Mouse (Mus musculus): Measurements from ENCODE around the gene Rpl36.
"Not testable (repeated sequence)": the region's sequence is repeated elsewhere in the genome, so short reads cannot be mapped to it uniquely, and the experiment has no call there.

Rpl36 gene

DNA sequence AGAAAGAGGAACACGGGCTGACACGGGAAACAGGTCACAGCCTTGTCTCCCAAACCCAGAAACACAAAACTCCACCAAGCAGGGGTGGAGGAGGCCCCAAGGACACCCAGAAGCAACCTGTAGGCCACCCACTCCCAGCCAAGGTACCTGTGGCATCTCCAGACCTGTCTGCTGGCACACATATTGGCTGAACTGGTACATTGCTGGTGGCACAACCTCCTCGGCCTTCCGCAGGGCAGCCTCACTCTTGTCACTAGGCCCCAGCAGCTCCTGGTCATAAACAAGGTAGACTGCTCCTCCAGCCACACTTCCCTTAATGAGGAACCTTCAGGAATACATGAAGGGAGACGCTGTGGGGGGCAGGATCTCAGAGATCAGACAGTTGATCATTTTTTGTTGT, 4.5 kb upstream of the Rpl36 start:
- no peak for DNase-seq (ENCODE audit: extremely low spot score)

DNA sequence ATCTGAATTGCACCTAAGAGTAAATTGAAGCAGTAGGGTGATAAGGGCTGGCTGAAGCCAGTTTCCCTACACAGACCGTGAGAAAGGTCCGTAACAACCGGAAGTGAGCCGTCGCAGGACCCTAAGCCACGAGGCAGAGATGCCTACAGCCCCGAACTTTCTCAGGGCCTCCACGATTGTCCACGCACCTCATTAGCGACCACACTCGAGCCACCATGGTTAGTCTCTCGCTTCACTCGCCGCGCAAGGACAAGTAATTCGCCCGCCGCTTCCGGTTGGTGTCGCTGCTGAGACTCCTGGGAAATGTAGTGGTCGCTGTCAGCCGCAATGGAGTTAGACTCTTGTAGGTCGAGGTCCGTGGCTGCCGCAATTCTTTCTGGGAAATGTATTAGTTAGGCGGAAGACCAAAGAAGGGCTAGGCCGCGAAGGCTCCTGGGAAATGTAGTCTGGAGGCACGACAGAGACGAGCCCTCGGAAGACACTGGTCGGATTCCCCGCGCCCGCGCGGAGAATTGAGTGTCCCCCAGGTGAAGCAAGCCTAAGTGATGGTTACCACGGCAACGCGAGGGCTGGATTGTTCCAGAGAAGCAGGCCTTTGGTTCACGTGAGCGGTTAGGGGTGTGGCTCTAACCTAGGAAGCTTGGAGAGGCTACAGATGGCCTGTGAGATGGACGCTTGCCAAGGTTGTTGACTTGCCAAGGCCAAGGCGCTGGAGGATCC, 3.6 kb upstream of the Rpl36 start, which contains the start of gene 2410015M20Rik:
Gene 2410015M20Rik (minus strand): TSS at position 320 of the 720 bp plus-strand sequence.
- peak; percentile 91 for DNase-seq (ENCODE audit: extremely low spot score)

DNA sequence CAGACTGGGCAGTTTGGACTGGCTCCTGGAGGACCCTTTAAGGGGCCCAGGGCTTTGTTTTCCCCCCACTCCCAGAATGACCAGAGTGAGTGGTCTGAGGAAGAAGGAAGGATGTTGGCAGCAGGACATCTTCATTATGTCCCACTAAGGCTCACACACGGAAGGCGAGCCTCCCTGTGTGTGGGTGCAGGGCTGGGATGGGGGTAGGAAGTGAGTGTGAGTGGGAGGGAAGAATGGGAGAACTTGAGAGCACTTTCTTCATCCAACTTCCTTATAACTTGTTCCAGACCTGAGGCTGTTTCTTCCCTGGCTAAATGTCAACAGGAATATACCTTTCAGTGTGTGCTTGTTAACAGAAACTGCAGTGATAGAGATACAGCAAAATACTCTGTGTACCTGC, 1.9 kb upstream of the Rpl36 start:
- no peak for DNase-seq (ENCODE audit: extremely low spot score)

DNA sequence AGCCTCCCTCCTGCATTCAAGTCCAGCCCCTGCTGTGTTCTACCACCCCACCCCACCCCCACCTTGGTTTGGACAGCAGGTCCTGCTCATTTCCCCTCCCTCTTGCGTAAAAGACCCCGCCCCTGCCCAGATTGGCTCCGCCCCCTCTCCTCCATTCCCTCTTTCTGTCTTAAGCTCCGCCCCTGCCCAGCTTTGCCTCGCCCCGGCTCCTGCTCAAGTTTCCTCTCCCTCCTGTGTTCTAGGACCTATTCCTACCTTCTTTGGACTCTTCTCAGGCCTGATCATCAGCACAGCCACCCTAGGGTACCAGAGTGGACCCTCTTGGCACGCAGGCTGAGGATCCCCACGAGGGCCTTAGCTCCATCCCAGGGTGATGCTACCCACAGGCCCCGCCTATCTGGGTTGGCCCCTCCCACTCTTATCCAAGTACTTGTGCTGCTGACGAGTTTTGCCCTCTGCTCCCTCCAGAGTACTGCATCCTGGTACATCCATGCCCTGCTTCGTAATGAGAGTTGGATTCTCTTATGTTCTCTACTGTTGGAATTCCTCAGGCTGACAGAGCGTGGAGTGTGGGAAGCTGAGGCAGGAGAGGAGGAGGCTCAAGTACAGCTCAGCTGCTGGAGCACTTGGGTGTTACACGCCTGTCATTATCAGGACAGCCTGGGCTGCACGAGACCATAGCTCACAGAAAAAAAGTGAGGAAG, 1.2 kb upstream of the Rpl36 start:
- DNase-seq (ENCODE audit: extremely low spot score), result peak; percentile 84

DNA sequence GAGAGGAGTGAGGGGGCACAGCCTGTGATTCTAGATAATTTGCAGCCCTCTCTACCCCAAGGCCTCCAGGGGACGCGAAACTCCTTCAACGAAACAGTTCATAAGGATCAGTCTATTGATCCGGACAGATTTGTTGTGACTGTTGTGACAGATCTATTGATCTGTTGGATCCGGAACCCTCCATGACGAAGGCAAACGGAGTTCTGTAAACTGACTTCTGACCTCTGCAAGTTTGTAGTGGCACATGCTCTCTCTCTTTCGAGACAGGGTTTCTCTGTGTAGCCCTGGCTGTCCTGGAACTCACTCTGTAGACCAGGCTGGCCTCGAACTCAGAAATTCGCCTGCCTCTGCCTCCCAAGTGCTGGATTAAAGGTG, 664 bp upstream of the Rpl36 start:
- DNase-seq (ENCODE audit: extremely low spot score), result not testable (repeated sequence)

DNA sequence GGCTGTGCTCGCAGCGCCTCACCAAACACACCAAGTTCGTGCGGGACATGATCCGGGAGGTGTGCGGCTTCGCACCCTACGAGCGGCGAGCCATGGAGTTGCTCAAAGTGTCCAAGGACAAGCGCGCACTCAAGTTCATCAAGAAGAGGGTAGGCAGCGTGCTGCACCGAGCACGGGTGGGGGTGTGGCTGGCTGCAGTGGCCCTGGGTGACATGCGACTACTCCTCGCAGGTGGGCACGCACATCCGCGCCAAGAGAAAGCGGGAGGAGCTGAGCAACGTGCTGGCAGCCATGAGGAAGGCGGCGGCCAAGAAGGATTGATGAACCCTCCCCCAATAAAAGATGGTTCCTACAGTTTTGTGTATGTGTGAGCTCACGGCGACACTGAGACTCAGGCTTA, 677 bp downstream of the Rpl36 start:
- not testable (repeated sequence) for DNase-seq (ENCODE audit: extremely low spot score)

DNA sequence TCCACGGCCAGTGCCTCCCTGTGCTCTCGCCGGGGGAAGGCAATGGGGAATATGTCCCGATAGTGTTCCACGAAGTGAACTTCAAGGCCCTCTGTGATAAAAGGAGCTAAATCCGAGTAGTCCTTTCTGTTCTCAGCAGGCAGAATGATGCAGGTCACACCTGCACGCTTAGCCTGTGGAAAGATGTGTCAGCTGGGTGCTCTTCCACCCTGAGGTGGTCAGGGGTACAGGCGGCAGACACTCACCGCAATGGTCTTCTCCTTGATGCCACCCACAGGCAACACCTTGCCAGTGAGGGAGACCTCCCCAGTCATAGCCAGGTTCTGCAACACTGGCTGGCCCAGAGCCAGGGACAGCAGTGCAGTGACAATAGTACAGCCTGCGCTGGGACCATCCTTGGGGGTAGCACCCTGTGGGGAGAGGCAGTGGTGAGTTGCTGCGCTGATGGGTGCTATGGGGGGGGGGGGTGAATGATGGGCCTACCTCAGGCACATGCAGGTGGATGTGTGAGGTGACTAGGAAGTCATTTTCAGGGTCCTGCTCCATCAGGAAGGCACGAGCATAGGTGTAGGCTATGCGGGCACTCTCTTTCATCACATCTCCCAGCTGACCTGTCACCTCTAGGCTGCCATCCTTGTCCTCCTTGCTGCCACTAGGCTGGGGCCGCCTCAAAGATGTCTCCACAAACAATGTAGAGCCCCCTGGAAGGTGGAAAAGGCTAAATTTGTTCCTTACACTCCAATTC, 1.3 kb downstream of the Rpl36 start:
- no peak for DNase-seq (ENCODE audit: extremely low spot score)

DNA sequence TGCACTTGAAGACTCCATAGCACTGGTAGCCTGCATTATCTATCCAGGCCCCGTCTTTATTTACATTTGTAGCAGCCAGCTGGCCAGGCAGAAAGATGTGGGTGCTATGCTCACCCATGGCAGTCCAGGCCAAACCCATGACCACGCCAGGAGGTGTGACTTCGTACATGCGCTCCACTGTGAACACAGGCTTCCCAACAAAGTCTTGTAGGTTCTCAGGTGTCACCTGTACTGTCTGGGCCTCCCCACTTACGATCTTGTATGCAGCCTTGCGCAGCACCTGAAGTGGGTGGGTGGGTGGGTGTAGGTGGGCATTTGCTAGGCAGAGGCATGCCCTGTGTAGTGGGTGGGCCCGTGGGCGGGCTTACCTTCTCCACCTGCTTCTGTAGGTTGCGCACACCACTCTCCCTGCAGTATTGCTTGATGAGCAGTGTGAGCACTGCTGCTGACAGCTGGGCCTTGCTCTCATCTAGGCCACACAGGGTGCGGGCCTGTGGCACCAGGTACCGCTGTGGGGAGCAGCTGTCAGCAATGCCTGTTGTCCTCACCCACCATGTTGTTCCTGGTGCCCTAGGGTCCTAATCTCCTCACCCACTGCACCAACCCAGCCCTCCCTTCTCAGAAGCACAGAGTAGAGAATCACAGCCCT, 2.0 kb downstream of the Rpl36 start:
- DNase-seq (ENCODE audit: extremely low spot score), result no peak

DNA sequence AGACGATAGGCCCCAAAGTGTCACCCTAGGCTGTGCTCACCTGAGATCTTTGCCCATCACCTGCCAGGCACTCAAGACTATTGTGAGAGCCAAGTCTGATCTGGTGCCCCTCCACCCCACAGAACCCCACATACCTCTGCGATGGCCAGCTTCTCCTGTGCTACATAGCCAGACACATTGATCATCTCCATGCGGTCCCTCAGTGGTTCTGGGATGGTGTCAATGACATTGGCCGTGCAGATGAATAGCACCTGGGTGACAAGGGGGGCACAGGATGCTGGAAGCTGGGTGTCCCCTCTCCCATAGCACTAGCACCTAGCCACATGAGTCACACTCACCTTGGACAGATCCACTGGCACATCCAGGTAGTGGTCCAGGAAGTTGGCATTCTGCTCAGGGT, 2.6 kb downstream of the Rpl36 start:
- DNase-seq (ENCODE audit: extremely low spot score), result no peak

DNA sequence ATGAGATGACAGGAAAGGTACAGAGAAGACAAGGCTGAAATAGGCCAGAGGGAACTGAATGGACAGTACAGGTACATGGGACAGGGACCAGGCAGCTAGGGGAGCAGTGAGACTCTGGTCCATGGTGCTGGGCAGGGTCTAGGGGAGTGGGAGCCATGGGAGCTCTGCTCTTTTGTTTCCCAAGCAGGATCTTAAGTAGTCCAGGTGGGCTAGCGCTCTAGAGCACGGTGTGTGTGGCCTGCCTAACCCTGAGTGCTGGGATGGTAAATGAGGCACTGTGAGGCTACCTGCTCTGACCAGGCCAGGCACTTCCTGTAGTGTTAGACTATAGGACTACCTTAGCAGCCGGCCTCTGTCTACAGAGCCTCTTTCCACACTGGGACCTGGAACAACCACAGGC, 3.5 kb downstream of the Rpl36 start:
- no peak for DNase-seq (ENCODE audit: extremely low spot score)

DNA sequence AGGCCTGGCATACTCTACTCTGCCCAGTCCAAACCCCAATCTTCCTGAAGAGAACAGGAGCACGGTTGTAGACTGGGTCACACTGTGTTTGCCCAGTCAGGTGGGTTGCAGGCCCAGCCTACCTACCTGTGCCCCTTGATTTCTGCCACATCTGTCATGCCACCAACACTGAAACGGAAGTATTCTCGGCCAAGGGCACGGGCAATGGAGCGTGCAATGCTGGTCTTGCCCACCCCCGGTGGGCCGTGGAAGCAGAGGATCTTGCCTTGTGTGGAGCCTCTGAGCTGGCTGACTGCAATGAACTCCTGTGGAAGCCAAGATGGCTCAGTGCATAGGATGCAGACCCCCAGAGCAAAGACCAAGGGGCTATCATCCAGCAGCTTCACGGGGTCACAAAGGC, 4.4 kb downstream of the Rpl36 start:
- no peak for DNase-seq (ENCODE audit: extremely low spot score)

DNA sequence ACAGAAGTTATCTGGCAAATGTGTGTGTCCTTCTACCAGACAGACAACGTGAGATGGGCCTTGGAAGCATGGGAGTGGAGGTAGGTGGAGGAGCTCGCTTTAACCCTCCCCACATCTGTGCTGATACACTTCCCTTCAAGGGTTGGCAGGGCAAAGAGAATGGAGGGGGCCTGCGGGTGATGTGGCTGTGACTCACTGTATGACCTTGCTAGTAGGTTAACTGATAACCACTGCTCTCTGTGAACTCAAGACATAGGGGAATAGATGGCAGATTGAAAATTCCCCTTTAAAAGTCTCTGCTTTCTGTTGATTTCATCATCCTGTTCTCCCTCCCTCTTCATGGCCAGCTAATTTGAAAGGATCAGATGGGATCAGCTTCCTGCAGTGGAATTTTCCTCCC, 12.3 kb downstream of the Rpl36 start:
- no peak for DNase-seq (ENCODE audit: extremely low spot score)

DNA sequence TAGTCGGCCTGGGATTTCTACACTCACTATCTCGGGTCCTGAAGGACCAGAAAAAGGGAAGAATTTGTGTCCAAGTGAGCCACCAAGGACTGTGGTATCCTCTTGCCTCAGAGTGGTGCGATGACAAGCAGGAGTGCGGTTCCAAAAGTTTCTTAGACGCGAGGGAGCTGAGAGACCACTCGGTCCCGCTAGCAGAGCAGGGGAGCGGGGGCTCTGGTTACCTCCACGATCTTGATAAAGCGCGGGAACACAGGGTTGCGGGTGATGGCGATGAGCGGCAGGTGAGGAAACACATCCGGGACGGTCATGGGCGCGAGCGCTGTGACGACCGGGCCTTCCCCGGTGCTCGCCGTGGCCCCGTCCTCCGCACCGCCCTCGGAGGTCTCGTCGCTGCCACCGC, 13.0 kb downstream of the Rpl36 start:
- DNase-seq (ENCODE audit: extremely low spot score), result no peak

DNA sequence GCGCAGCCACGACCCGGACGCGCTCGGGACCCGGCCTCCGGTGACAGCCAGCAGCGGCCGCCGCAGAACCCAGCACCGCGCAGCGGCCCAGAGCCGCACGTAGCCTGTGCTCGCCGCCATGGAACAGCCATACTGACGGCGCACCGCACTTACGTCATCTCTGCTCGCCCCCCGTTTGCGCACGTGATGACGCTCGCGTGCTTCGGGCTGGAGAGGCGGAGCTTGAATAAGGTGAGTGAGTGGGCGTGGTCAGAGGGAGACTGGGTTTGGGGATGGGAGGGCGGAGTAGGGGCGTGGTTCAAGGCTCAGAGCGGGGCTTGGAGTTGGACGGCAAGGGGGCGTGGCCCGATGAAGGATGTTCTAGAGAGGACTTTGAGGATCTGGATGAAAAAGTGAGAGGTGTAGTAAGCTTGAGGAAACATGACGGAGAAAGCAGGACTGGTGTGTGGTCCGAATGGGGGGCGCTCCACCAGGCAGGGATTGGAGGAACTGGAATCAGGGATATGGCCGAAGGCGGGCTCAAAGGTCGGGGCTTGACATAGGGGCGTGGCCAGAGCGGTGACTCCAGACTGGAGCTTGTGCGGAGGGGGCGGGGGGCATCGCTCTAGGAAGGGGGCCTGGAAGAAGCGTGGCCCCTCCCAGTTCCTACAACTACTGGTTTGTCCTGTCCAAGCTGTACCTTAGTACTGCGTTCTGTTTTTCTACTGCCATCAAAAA, 13.7 kb downstream of the Rpl36 start, which contains the start of gene Lonp1:
Gene Lonp1 (minus strand): TSS at position 134 of the 717 bp plus-strand sequence.
- peak; percentile 99 for DNase-seq (ENCODE audit: extremely low spot score)

DNA sequence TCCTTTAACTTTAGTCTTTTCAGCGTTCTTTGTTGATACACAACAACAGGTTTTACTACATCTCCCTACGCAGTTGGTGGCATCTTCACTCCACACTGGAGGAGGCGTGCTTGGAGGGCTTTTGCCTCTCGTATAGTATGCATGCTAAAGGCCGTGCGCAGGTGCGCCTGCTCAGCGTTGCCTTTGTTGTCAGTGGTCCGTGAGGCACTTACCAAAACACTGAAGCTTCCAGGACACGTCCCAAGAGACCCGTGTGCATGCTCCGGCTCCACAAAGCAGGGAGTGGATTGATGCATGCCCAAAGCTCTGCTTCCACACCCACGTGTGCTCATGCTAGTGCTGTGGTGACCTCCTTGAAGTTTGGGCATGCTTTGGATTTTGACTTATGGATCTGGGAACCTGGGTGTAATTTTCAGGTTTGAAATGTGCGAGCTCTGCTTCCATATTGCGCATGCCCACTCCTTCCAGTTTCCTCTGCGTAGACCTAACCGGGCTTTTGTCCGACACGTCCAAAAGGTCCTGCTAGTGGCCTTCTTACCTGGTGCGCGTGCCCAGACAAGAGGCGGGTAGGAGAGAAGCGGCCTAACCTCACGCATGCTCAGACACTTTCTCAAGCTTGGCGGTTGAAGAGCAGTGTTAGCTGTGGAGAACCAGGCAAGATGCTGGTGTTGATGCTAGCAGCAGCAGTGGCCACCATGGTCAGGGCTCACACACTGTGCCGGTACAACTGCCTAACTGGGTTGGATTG, 14.5 kb downstream of the Rpl36 start, which contains the start of gene Catsperd:
Gene Catsperd (plus strand): TSS at position 614 of the 748 bp plus-strand sequence.
- peak; percentile 39 for DNase-seq (ENCODE audit: extremely low spot score)

DNA sequence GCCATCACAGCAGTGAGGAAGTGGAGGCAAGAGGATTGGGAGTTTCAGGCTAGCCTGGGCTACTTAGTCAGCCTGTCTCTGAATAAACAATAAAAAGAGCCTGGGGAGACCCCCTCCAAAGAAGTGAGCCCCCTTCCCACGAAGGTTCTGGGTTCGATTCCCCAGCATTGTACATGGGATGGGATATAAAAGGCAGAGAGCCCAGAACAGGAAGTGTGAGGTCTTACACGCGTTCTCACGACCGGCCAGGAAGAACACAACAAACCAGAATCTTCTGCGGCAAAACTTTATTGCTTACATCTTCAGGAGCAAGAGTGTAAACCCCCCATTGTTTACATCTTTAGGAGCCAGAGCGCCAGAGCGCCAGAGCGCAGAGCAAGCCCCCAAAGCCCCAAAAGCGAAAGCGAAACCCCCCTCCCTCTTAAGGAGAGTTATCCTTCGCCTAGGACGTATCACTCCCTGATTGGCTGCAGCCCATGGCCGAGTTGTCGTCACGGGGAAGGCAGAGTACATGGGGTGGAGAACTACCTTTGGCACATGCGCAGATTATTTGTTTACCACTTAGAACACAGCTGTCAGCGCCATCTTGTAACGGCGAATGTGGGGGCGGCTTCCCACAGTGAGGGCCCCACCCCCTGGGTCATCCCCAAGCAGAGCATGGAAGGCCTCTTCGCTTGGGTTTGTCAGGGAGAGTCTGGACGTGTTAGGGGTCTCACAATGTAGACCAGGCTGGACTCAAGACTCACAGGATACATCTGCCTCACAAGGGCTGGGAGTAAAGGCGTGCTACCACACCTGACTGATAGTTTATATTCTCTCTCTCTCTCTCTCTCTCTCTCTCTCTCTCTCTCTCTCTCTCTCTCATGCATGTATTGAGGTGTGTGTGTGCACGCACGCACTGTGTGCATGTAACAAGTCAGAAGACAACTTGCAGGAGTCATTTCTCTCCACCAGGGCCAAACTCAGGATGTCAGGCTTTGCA, 16.9 kb downstream of the Rpl36 start:
- DNase-seq (ENCODE audit: extremely low spot score), result not testable (repeated sequence)

DNA sequence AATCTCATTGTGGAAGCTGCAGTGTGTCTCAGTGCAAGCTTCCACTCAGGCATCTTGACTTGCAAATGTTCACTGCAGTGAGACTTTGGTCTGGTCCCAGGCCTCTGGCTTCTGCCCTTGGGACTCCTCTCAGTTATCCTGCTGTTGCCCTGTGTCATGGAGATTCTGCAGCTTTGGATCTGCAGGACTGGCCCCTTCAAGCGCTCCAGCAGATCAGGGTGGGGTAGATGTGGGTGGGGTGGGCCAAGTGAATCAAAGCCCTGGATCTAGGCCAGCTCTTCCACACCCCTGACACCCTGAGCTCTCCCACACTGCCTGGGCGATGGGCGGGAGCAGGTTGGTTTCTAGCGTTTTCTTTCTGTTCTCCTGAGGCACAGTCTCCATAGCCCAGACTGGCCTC, 18.6 kb downstream of the Rpl36 start:
- no peak for DNase-seq (ENCODE audit: extremely low spot score)

DNA sequence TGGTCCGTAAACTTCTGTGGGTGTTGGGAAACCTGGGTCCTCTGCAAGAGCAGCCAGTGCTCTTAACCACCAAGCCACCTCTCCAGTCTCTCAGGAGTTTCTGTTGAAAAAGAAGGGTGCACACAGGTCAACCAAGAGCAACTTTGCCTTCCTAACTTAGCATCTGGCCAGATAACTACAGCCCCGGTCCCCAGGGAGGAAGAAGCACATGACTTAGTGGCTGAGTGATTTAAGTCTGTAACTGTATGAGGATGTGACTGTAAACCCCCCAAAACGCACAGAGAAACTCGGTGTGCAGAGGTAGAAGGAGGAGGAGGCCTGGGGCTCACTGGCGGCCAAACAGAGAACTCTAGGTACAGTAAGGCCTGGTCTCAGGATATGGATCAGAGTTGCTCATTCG, 20.8 kb downstream of the Rpl36 start:
- no peak for DNase-seq (ENCODE audit: extremely low spot score)

DNA sequence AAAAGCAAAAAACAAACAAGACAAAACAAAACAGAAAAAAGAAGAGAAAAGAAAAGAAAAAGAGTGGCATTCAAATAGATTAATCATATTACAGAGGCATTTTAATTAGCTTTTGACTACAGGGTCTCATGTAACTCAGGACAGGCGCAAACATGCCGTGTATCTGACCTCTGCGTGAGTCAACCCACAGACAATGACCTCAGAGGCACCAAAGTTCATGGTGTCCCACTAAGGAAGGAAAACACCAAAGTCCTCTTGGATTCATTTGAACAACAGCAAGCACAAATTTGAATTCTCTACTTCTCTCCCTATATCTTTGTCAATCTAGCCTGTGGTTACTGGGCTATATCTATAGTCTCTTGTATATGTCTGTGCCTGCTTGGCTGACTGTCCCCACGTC, 30.0 kb downstream of the Rpl36 start:
- DNase-seq (ENCODE audit: extremely low spot score), result no peak
